Mouse (Mus musculus) right cerebral cortex, adult 18-20 months (tissue): ENCODE results near the gene Btbd11.

Experiments used
- DNase-seq: peaks from one replicate; pipeline ENCODE4 v3.0.0; 2022; ENCODE audit warnings: mixed read lengths

Btbd11 gene

GRCm38 (mm10) chr10:85481106-85481505 is 94.5 kb downstream of the Btbd11 start:
- DNase-seq = no peak

- peak; percentile 56 for DNase-seq
Measured at GRCm38 (mm10) chr10:85482064-85482473, 95.5 kb downstream of the Btbd11 start.

- no peak for DNase-seq
Measured at GRCm38 (mm10) chr10:85482480-85482879, 95.9 kb downstream of the Btbd11 start.

GRCm38 (mm10) chr10:85486456-85486855 is 99.8 kb downstream of the Btbd11 start:
- no peak for DNase-seq

GRCm38 (mm10) chr10:85492583-85492982 is 106.0 kb downstream of the Btbd11 start:
- DNase-seq = no peak

- no peak for DNase-seq
Measured at GRCm38 (mm10) chr10:85496358-85496757, 109.7 kb downstream of the Btbd11 start.

- no peak for DNase-seq
Measured at GRCm38 (mm10) chr10:85496981-85497380, 110.4 kb downstream of the Btbd11 start.

- no peak for DNase-seq
Measured at GRCm38 (mm10) chr10:85497931-85498330, 111.3 kb downstream of the Btbd11 start.

GRCm38 (mm10) chr10:85500573-85501155 is 114.0 kb downstream of the Btbd11 start:
- DNase-seq = no peak

- no peak for DNase-seq
Measured at GRCm38 (mm10) chr10:85501966-85502566, 115.5 kb downstream of the Btbd11 start.

- DNase-seq = no peak
Measured at GRCm38 (mm10) chr10:85502656-85503055, 116.0 kb downstream of the Btbd11 start.

GRCm38 (mm10) chr10:85503453-85503852 is 116.8 kb downstream of the Btbd11 start:
- no peak for DNase-seq

GRCm38 (mm10) chr10:85507270-85508050 is 120.8 kb downstream of the Btbd11 start:
- no peak for DNase-seq

GRCm38 (mm10) chr10:85508193-85508794 is 121.7 kb downstream of the Btbd11 start:
- DNase-seq = no peak

- DNase-seq = no peak
Measured at GRCm38 (mm10) chr10:85509000-85509399, 122.4 kb downstream of the Btbd11 start.

GRCm38 (mm10) chr10:85510329-85510728 is 123.7 kb downstream of the Btbd11 start:
- DNase-seq = no peak

- DNase-seq = no peak
Measured at GRCm38 (mm10) chr10:85512808-85513207, 126.2 kb downstream of the Btbd11 start.

GRCm38 (mm10) chr10:85517223-85518110 is 130.9 kb downstream of the Btbd11 start:
- peak; percentile 26 for DNase-seq

GRCm38 (mm10) chr10:85518111-85518409 is 131.4 kb downstream of the Btbd11 start:
- no peak for DNase-seq

- no peak for DNase-seq
Measured at GRCm38 (mm10) chr10:85522220-85522760, 135.7 kb downstream of the Btbd11 start.

GRCm38 (mm10) chr10:85525267-85526015 is 138.8 kb downstream of the Btbd11 start:
- DNase-seq = no peak

GRCm38 (mm10) chr10:85526657-85527056 is 140.0 kb downstream of the Btbd11 start:
- DNase-seq = no peak
